3 mouse cellular contexts compared by ENCODE assay signal in genomic region chr6:54859159-54859558, GRCm38 (mm10). TPM values are rescaled to one million over a fixed set of nuclear protein-coding genes. Genes with fewer than 3 reads are reported as not detected.
DNase-seq lines count a peak whose midpoint lies in the region; TF ChIP-seq lines count a peak whose summit lies in the region.
"Not testable (repeated sequence)": the region's sequence is repeated elsewhere in the genome, so short reads cannot be mapped to it uniquely, and the experiment has no call there.

No protein-coding gene starts in this region.

- peak; percentile 54 for DNase-seq in MEL (ENCODE audit: low read depth, low spot score)
- peak; percentile 36 for DNase-seq in MEL-GATA-1-ER (ENCODE audit: extremely low read depth, low read depth)
- DNase-seq in splenic B cell, adult 2 months (ENCODE audit: low read depth, low spot score), result peak; percentile 18

- H3K9ac ChIP-seq in MEL (ENCODE audit: control insufficient read depth, low read depth, low read length, poor library complexity, severe bottlenecking), result not testable (repeated sequence)

- H3K27ac ChIP-seq in MEL (ENCODE audit: control insufficient read depth, low read depth, low read length), result not testable (repeated sequence)

- TF ChIP-seq EP300 in MEL (IDR thresholded peaks at IDR 0.05; ENCODE audit: low read depth in 1 of 2, low read length in 2 of 2), result not testable (repeated sequence)

- H3K27me3 ChIP-seq in MEL (ENCODE audit: control insufficient read depth in 1 of 2, insufficient read depth in 2 of 2, low read length in 2 of 2); splenic B cell, adult 2 months (ENCODE audit: control insufficient read depth, insufficient read depth, low read length, poor library complexity, severe bottlenecking): not testable (repeated sequence)

- TF ChIP-seq RAD21 in MEL (IDR thresholded peaks at IDR 0.05; ENCODE audit: low read depth, low read length), result not testable (repeated sequence)

- H3K9me3 ChIP-seq in MEL (replicated peaks; ENCODE audit: insufficient read depth, low read length), result not testable (repeated sequence)

- H3K36me3 ChIP-seq in MEL (ENCODE audit: control insufficient read depth in 1 of 2, insufficient read depth in 2 of 2, low read length in 2 of 2), result peaks cover 1 to 13% of the 10 kb centered on the region in 2 experiments; a peak in 3 of 4 replicates
- H3K36me3 ChIP-seq in splenic B cell, adult 2 months (ENCODE audit: control insufficient read depth, insufficient read depth, low read length, poor library complexity, severe bottlenecking), result not testable (repeated sequence)

- TF ChIP-seq POLR2A in MEL (IDR thresholded peaks at IDR 0.05; ENCODE audit: control insufficient read depth in 1 of 2, insufficient read depth in 1 of 2, low read depth in 1 of 2, low read length in 2 of 2, poor library complexity in 1 of 2), result not testable (repeated sequence)

- H3K4me3 ChIP-seq in MEL (ENCODE audit: control insufficient read depth in 1 of 2, insufficient read depth in 1 of 2, low read depth in 2 of 2, low read length in 2 of 2), result not testable (repeated sequence)

- H3K4me1 ChIP-seq in MEL (ENCODE audit: control insufficient read depth in 1 of 2, insufficient read depth in 2 of 2, low read length in 2 of 2), result peaks cover 13 to 22% of the 10 kb centered on the region in 2 experiments

- H3K79me2 ChIP-seq in MEL (ENCODE audit: control insufficient read depth, insufficient read depth, low read length, poor library complexity), result peaks cover 24% of the 10 kb centered on the region

- TF ChIP-seq CTCF in MEL (IDR thresholded peaks at IDR 0.05 in 2 of 3, conservative IDR thresholded peaks at IDR 0.05 in 1 of 3; ENCODE audit: control insufficient read depth in 1 of 3, insufficient read depth in 1 of 3, low read depth in 2 of 3, low read length in 3 of 3, poor library complexity in 1 of 3, severe bottlenecking in 1 of 3), result not testable (repeated sequence)

TF ChIP-seq in MEL, 35 proteins besides CTCF, POLR2A, EP300 and RAD21:
- peak; percentile 89 for TF ChIP-seq ZNF384 (IDR thresholded peaks at IDR 0.05; ENCODE audit: low read depth, low read length)

RNA-seq across cellular contexts. Expression of gene Znrf2, which starts 42.4 kb away (rescaled TPM):
- 21.3 and 24.2 TPM in 2 replicates for total RNA-seq in MEL (2012; rRNA removed)
- 10 to 100 TPM in 1 of 2 experiments, not detected in 1; 16.1 TPM for polyA plus RNA-seq in MEL (2012; ENCODE audit: insufficient read depth in 1 of 2, insufficient read length in 2 of 2, low read depth in 1 of 2, low replicate concordance in 2 of 2, missing spikeins in 1 of 2)
